Mouse (Mus musculus) layer of hippocampus, postnatal 10 days (tissue): ENCODE results near the gene AC129217.1. TPM values are rescaled to one million over a fixed set of nuclear protein-coding genes. Genes with fewer than 3 reads are reported as not detected.
"Not testable (repeated sequence)": the region's sequence is repeated elsewhere in the genome, so short reads cannot be mapped to it uniquely, and the experiment has no call there.

Experiments used
- DNase-seq, 2 experiments: peaks; one replicate each; pipeline ENCODE4 v3.0.0; 2021; ENCODE audit warnings: low spot score in 2 of 2
- total RNA-seq, 2 experiments: library from RNA; stranded (reverse); gene quantifications; 2 replicates each; pipeline ENCODE4 v1.2.3; 2021

The AC129217.1 gene
- total RNA-seq, 2 experiments from 2014 or later = 15.9 TPM; not detected in 1

DNA sequence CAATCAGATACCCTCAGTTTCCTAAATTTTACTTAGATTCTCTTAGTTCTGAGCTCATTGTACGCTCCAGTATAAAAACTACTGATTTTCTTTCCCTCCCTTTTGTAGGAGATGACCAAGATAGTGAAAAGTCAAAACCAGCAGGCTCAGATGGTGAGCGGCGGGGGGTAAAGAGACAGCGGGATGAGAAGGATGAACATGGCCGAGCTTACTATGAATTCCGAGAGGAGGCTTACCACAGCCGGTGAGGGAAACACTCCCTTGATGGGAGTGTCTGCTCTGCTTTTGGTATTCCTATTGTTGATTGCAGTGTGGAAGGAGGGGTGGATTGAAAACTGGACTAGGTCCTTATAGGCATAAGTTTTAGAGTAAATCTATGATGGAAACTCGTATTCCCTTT is 6.9 kb upstream of the AC129217.1 start:
- DNase-seq = no peak

DNA sequence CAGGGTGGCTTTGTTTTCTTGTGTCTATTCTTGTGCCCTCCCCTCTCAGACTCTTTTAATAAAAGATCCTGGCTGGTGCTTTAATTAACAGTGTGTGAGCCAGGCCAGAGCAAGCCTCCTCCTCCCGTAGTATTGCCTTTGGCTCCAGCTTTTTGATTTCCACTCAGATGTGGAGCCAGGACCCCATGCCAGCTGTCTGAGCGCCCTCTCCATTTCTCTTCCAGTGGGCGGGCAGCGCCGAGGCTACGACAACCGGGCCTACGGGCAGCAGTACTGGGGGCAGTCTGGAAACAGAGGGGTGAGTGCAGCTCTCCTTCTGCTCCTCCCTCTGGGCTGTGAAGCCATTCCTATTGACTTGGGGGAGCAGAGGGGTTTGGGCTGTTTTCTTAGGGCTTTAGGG is 1.1 kb downstream of the AC129217.1 start:
- DNase-seq = peak; percentile 67 to 68

DNA sequence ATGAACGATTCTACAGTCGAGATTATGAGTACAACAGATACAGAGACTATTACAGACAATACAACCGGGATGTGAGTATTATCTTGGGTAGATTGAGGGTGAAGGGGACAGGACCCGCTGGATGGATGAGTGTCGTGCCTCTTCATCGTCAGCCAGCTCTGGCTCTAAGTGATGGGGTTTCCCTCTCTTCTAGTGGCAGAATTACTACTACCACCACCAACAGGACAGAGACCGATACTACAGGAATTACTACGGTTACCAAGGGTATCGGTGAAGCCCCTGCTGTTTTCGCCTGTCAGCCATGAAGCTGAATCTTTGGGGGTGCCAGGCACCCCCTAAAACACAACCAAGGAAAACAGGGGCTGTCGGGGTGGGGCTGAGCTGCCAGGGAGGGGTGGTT is 1.7 kb downstream of the AC129217.1 start:
- DNase-seq = no peak

DNA sequence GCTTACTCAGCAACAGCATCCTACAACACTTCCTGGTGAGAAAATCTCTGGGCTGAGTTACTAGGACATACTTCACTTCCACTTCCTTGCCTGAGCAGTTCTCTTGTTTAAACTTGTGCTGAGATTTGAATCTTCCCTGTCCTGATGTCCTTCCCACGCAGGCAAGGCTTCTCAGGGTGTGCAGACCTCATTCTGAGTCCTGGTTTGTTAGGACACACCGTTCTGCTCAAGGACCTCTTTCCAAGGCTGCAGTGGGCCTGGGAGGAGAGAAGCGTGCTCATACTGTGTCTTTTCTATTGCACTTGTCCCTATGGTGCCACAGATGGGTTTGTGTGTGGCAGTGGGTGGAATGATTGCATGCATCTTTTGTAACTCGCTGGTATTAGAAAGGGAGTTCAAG is 3.4 kb downstream of the AC129217.1 start:
- no peak for DNase-seq

DNA sequence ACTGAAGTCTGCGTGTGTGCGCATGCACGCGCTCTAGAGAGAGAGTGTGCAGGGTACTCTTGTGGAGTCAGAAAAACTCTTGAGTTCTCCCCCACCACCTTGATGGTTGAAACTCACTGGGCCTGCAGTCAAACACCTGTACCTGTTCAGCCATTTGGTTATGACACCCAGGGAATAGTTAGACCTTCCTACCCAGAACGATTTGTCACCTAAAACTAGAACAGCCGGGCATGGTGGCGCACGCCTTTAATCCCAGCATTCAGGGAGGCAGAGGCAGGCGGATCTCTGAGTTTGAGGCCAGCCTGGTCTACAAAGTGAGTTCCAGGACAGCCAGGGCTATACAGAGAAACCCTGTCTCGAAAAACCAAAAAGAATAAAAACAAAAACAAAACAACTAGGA is 6.8 kb downstream of the AC129217.1 start:
- not testable (repeated sequence) for DNase-seq

DNA sequence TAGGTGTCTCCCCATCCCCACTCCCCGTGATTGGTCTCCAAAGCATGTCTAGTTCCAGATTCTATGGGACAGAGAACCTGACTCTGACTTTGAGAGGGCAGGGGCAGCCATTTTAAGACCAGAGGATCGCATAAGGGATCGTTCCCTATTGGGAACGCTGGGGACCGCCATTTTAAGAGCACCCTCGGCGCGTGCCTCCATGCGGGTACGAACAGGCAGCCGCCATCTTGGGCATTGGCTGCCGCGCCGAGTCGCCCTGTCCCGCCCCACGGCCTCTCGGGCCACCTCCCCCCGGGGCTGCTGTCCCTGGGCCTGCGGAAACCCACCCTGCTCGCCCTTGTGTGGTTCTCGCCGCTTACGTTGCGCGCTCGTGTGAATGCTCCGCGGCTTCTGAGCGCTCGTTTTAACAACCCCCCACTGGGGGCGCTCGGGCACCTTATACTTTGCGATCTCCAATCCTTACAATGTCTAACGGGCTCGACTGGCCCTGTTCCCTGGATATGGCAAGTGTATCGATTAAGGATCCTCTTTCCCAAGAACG is 7.7 kb downstream of the AC129217.1 start, which contains the start of gene Bscl2:
Gene Bscl2 (plus strand): TSS at position 217 of the 541 bp plus-strand sequence.
- DNase-seq = peak; percentile 90 to 92

DNA sequence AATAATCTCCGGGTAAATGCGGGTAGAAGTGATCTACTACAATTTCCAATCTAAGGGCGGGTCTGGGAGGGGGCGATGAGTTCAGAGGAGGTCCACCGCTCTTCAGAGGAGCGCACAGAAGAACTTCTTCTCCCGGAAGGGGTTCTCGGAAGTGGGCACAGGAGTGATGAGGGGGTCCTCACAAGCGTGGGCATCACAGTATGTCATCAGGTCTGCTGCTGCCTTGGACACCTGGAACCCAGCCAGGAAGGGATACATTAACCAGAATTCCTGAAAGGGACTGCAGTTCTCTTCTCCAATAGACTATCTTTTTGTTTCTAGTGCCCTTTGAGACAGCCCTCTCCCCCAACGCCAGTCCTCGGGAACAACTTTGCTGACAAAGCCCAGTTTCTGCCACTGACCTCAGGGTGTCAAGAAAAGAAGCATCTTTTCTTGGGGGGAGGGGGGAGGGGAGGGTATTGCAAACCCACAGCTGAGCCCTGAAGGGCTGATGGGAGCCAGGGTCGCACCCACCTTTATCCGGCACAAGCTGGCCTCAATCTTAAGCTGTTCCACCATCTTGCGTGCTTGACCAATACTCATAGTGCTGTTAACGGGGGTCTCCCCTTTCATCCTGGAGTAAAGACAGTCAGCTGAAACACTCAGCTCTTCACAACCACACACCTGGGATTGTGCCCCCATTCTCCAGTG is 8.6 kb downstream of the AC129217.1 start:
- DNase-seq = peak in 1 of 2 experiments; percentile 72

DNA sequence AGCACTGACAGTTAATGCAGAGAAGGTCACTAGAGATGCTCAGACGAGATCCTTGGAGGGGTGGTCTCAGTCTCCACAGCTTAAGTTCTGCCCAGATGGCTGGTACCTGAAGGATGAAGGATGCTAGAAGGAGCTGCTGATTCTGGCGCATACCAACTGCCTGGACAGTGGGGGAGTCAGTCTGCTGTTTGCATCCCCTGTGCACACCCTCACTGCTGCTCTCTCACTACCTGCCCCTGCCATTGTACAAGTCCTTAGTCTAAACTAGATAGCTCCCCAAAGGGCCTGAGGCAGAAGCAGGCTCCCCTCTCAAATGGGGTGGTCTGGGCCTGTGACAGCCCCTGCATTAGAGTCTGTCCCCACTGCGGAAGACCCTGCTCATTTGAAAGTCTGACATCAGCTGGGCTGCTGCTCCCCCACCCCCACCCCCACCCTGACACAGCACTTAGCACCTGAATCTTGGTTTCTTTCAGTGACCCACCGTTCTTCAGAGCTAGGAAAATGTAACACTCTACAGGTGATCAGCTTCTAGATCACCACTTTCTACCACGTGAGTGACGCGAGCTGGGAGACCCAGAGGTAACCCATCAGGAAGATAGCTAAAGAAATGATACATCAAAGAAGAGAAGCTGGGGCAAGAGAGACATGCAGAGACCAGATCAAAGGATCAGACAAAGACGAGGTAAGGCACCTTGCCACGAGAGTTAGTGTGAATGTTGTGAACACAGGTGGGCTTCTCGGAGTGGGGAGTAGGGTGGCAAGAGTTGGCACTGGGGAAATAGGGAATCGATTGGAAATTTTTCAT is 9.7 kb downstream of the AC129217.1 start, which contains the start of gene Gng3:
Gene Gng3 (minus strand): TSS at position 92 of the 805 bp plus-strand sequence.
- peak; percentile 70 to 78 for DNase-seq

DNA sequence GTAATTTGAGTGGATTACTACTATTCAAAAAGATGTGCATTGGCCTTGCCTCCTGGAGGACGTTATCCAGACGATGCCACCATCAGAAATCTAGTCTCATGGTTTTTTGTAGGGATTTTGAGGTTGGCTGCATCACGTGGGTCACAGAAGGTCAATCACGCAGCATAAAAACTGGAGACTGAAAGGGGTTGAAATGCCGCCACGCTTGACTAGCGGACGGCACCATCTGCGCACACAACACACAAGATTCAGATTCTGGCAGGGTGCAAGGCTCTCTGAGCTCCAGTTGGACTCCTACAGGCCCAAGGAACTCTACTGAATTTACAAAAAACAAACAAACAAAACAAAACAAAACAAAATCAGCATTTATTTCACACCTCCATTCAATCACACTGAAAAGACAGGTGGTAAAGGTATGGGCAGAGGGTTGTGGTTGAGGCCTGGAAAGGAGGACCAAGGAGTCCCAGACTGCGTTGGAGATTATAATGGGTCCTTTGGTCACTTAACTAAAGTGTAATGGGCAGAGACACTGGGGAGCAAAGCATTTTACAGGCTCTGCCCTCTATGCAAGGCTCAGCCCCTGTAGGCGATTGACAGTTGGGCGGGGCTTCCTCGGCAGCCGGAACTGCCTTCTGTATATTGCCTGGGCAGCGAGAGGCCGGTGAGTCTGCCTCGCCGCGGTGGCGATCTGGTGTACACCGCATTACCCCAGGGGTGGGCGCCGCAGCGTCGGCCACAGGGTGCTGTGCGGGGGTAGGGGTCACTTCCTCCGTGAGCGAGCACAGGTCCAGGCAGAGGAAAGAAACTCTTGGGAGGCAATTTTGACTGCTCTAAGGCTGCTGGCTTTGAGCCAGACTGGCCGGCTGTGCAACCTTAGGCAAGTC is 10.6 kb downstream of the AC129217.1 start:
- peak; percentile 71 to 75 for DNase-seq

DNA sequence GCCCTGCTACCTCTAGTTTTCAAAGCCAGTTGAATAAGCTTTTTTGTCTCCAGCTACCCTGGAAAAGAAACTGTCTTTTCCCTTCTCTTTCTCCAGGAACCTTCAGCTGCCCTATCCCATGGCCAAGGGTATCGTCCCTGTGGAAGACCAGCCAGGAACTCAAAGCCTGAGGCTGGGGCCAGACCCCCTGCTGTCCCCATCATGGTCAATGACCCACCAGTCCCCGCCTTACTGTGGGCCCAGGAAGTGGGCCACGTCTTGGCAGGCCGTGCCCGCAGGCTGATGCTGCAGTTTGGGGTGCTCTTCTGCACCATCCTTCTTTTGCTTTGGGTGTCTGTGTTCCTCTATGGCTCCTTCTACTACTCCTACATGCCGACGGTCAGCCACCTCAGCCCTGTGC is 11.4 kb downstream of the AC129217.1 start:
- no peak for DNase-seq

DNA sequence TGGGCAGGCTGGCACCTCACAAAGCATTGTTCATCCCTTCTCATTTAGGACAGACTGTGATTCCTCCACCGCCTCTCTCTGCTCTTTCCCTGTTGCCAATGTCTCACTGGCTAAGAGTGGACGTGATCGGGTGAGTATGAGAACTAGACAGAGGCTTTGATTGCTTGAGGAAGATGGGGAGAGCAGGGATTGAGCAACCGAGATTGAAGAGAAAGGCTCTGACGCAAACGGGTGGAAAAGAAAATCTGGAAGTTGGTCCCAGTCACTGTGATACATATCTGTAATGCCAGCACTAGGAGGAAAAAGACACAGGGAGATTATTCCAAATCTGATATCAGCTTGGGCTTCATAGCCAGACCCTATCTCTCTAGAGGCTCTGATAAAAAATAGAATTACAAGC is 13.4 kb downstream of the AC129217.1 start:
- no peak for DNase-seq

DNA sequence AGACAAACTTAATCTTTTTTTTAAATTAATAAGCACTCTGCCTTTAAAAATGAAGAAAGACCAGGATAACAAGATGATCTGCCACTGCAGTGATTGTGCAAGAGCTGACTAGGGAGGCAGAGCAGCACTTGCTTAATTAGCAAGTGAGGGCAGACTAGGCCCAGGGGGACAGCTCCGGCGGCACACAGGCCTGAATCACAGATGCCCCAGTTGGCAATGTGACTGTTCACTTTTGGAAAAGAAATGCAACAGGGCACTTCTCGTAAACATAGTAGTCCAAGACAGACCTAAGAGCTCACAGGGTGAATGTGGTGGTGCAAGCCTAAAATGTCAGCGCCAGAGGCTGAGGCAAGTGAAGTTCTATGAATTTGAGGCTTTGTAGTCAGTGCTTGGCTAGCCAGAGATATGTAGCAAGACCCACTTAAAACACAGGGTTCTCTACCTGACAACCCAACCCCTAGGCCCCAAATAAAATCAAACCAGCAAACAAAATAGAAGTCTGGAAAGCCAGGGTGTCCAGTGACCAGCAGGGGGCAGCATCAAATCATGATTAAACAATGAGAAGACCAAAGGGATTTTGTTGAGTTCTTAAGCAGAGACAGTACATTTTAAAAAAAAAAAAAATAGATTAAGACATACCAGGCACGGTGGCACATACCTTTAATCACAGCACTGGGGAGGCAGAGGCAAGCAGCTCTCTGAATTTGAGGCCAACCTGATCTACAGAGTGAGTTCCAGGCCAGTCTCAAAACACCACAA is 15.0 kb downstream of the AC129217.1 start:
- peak; percentile 83 to 86 for DNase-seq

DNA sequence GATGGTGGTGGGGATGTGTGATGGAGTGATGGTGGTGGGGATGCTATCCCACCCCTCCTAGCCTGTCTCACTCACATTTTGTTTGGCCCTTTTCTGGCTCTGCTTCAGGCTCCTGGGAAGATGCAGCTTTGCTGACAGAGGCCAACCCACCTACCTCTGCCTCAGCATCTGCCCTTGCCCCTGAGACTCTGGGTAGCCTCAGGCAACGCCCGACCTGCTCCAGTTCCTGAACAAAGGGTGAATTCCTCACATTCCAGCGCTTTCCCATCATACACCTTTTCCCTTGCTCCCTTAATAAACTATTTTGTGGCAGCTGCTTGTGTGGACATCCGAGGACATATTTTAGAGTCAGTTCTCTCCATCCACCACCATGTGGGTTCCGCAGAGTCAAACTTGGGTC is 18.8 kb downstream of the AC129217.1 start:
- no peak for DNase-seq

DNA sequence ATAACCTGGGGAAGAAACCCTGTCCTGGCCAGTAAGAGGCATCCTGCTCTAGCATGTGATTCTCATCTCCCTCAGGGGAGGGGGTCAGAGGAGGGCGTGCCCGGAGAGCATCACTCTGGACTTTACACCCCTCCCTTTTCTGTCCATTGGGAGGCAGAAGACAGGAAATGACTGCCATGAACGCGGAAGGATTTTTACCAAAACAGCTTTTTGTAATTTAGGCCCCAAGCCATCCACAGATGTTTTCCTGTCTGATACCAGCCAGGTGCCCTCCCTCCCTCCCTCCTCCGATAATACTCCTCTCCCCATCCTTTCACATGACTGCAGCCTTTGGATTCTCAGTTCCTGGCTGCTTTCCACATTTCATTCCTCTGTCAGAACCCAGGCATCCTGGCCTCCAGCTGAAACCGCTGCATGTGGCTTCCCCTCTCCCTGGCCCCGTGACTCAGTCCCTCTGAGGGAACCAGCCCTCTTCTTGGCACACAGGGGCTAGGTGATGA is 20.9 kb downstream of the AC129217.1 start, which contains the start of gene Lrrn4cl:
Gene Lrrn4cl (plus strand): TSS at position 367 of the 500 bp plus-strand sequence.
- DNase-seq = no peak

DNA sequence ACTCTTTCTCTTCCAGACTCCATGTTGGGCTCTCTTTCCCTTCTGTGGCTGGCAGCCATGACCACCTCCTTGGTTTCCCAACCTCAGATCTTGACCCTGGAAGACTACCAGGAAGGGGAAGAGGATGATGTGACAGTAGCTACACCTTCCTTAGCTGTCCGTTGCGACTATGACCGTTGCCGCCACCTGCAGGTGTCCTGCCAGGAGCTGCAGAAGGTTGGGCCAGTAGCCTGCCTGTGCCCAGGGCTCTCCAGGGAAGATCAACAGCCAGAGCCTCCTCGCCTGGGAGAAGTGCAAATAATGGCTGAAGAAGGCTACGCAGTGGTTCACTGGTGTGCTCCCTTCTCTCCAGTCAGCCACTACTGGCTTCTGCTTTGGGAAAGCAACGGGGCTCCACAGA is 22.1 kb downstream of the AC129217.1 start:
- no peak for DNase-seq

DNA sequence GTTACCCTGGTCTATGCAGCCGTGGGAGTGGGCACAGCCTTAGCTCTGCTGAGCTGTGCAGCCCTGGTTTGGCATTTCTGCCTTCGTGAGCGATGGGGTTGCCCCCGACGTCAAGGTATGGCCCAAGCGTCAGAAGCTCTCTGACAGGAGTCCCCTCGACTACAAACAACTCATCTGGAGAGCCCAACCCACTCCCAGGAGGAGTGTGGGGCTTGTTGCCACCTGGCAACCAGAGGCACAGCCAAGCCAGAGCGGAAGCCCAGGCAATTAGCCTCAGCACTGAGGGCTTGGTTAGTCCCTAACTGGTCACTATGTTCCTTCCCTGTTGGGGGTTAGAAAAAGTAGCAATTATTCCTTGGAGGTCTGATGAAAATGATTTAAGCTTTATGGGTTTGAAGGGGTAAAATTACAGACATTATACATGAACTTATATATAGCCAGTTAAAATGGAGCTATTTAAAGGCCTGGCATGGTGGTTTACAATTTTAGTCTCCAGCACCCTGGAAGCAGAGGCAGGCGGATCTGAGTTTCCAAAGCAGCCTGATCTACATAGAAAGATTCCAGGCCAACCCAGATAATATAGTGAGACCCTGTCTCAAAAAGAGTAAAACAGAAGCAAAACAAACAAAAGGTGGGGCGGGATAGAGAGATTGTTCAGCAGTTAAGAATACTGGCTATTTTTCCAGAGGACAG is 22.8 kb downstream of the AC129217.1 start:
- DNase-seq = no peak

DNA sequence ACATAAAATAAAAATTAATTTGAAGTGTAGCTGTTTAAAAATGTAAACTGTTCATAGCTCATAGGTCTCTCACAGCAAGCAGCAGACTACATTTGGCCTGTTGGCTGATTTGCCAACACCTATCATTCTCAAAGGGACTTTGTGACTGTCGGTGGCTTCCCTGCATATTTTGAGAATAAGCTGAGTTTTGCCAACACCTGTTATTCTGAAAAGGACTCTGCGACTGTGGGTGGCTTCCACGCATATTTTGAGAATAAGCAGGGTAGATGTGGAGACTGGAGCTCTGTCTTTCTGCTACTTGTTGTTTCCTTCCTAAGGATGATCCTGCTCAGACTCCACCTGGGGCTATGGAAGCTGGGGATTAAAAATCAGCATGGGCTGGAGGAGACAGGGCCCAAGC is 23.5 kb downstream of the AC129217.1 start:
- DNase-seq = no peak

DNA sequence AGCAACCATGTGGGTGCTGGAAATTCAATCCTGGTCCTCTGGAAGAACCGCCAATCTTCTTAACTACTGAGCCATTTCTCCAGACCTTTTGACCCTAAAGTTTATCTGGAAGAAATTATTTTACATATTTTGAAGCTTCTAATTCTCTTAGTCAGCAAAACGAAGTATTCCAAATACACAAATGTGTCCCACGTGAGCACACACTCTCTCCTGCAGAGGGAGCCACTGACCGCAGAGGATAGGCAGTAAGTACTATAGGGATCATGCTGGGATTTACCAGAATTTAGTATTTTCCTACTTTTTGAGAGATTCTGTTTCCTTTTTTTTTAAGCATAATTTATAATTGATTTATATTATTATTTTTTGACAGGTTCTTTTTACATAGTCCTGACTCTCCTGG is 28.1 kb downstream of the AC129217.1 start:
- DNase-seq = peak in 1 of 2 experiments; percentile 45

DNA sequence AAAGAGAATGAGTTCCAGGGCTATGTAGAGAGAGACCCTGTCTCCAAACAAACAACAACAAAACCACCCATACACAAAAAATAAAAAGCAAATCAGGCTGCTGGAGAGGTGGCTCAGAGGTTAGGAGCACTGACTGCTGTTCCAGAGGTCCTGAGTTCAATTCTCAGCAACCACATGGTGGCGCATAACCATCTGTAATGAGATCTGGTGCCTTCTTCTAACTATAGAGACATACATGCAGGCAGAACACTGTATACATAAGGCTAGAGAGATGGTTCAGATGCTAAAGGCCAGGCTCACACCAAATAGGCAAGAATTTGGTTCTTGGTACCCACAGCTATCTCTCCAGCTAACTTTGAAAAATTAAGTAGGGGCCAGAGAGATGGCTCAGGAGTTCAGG is 29.4 kb downstream of the AC129217.1 start:
- no peak for DNase-seq
